Mouse (Mus musculus) layer of hippocampus, adult 8-10 months (tissue): ENCODE results near the gene BC025920. TPM values are rescaled to one million over a fixed set of nuclear protein-coding genes. Genes with fewer than 3 reads are reported as not detected.

Source experiments
- DNase-seq, 2 experiments: peaks; one replicate each; pipeline ENCODE4 v3.0.0; 2022; ENCODE audit warnings: low spot score in 2 of 2
- total RNA-seq, 4 experiments: library from RNA; stranded (reverse); gene quantifications; 2 replicates each; pipeline ENCODE4 v1.2.4; 2022

BC025920 gene
- total RNA-seq, 4 experiments from 2014 or later = 3.3 to 3.9 (median 3.7) TPM

DNA sequence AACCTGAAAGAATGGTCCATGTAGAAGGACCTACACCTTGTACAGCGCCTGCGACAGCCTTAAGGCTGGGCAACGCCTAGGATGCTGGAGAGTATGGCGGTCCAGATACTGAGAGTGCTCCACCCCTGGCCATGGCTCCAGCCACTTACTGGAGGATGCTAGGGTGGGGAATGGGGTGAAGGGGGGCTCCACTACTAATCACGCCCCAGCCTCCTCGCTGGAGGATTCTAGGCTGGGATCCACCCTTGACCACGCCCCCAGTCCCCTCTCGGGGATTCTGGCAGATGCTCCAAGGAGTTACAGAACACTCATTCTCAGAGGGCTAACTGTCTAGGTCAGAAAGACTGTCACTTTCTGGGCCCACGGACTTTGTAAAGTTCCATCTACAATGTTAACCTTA, 33.1 kb upstream of the BC025920 start:
- no peak for DNase-seq

- DNase-seq = no peak
These were observed 31.7 kb upstream of the BC025920 start, which contains the start of gene Tle2 for GRCm38 (mm10) chr10:81574081-81575056. Gene Tle2 (plus strand): TSS chr10:81574561.

- DNase-seq = no peak
These were observed 30.9 kb upstream of the BC025920 start for GRCm38 (mm10) chr10:81575208-81575631.

DNA sequence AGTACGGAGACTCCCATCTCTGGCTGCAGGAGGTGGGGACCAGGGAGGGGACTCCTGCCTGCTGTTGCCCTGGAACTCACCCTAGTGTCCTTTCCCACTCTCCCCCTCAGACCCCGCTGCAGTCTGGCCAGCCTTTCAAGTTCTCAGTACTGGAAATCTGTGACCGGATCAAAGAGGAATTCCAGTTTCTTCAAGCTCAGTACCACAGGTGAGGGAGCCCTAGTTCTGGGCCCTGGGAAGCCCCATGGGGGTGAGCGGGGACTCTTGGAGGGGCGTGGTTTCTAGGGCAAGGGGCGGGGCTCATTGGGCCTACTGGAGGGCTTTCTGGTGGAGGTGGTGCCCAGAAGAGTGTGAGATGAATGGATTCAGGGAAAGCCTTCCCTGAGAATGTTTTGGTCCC, 30.4 kb upstream of the BC025920 start:
- DNase-seq = no peak

DNA sequence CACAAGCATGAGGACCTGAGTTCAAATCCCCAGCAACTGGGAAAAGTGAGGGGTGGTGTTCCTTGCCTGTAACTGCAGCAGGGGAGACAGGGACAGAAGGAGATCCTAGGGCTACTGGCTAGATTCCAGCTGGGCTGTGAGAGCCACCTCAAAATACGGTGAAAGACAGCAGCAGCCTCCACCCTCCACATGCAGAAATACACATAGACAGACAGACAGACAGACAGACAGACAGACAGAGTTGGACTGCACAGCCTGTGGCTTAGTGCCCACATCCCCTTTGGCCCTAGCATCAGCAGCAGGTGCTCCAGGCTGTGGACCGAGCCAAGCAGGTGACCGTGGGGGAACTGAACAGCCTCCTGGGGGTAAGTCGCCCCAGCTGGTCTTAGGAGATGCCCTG, 26.1 kb upstream of the BC025920 start:
- DNase-seq = no peak

GRCm38 (mm10) chr10:81580441-81581070, 25.5 kb upstream of the BC025920 start:
- DNase-seq = no peak

DNA sequence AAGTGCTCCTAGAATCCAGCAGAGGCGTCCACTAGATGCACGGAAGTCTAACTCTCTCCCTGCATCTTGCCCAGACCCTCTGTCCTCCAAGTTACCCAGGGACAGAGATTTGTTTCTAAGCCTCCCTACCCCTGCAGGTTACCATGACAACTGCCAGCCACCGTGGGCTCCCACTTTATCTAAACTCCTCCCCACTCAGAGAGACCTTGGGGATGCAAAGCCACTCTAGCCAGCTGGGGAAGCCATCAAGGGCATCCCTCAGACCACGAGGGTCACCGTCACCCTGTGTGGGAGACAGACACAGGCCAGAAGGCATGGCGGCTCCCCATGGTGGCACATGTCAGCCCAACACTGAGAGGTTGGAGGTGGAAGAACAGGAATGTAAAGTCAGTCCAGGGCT, 22.7 kb upstream of the BC025920 start:
- DNase-seq = no peak

DNA sequence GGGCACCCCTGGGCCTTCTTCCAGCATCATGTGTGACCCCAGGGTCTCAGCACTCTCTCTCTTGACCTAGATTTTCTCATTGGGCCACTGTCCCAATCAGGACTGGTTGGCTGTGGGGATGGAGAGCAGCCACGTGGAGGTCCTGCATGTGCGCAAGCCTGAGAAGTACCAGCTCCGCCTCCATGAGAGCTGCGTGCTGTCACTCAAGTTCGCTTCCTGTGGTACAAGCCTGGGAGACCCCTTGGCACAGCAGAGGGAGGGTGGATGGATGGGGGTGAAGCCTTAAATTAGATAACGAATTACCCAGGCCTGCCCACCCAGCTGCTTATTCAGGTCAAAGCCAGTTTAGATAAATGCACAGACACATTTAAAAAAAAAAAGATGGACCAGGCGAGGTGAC, 17.3 kb upstream of the BC025920 start:
- no peak for DNase-seq

DNA sequence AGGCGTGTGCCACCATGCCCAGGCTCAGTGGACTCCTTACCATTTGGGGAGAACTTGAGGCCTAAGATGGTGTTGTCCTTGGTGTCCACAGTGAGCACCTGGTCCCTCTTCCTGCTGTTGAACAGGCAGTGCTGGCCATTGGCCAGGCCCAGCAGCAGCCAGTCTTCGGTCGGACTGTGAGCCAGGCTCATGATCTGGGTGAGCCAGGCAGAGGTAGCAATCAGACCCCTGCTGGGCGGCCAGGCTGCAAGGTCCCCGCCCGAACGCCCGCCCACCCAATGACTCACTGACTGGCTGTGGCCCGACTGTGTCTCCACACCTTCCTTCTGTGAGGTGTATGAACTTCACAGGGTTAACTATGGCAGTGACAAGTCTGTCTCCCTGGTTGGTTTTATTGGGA, 14.2 kb upstream of the BC025920 start:
- DNase-seq = no peak

DNA sequence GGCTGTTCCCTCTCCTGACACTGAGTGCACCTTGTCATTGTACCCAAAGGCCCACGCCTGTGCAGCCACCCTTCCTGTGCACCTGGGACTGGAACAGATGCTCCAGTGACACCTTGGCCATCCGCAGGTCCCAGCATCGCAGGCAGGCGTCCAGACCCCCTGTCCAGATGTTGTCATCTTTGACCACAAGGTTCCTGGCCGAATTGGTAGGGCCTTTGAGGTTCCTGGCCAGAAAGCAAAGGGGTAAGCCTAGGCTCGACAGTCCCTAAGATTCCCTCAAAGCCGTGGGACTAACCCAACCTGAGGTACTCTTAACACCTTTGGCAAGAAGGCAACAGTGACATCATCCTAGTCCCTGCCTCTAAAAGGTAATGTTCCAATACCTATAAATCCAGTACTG, 13.4 kb upstream of the BC025920 start:
- no peak for DNase-seq

DNA sequence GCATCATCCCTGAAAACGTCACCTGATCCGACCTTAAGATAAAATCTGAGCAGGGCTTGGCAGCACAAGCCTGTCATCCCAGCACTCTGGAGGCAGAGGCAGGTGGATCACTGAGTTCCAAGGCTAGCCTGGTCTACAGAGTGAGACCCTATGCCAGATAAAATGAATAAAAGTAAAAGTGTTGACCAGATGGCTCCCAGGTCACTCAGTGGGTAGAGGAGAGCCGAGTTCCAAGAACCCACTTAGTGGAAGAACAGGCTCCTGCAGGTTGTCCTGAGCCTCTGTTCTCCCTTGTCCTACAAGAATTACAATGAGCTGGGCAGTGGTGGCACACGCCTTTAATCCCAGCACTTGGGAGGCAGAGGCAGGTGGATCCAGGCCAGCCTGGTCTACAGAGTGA, 12.8 kb upstream of the BC025920 start:
- DNase-seq = no peak

- no peak for DNase-seq
These were observed 12.1 kb upstream of the BC025920 start for GRCm38 (mm10) chr10:81593935-81594334.

DNA sequence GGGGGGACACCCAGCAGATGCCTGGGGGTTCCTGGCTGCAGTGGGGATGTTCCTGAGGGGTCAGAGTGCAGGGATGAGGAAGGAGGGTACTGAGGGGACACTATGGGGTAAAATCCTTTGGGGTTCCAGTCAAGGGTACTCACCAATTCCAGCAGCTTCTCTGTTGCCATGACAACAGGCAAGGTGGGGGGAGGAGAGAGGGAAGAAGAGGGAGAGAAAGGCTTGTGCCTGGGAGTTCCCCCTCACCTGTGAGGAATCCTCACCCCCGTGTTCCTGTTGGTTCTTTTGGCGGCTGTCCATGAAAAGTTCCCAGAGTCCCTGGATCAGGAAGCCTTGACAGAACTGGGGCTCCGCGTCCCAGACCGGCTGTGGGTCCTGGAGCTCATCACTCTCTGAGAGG, 10.5 kb upstream of the BC025920 start:
- no peak for DNase-seq

DNA sequence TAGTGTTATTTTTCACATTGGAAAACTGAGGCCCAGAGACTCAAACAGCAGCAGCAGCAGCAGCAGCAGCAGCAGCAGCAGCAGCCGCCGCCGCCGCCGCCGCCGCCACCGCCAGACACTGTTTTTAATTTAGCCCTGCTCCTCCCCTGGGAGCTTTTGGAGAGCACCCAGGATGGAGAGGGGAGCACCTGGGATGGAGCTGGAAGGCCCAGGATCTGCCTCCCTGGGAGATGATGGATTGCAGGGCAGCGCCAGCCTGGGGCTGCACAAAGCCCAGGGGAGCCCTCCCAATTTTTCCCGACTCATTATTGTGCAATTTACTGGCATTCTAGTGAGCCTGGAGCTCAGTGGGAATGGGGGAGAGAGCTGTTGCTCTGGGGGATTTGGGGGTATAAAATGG, 9.5 kb upstream of the BC025920 start:
- DNase-seq = no peak

GRCm38 (mm10) chr10:81597137-81597950, 8.7 kb upstream of the BC025920 start:
- DNase-seq = no peak

DNA sequence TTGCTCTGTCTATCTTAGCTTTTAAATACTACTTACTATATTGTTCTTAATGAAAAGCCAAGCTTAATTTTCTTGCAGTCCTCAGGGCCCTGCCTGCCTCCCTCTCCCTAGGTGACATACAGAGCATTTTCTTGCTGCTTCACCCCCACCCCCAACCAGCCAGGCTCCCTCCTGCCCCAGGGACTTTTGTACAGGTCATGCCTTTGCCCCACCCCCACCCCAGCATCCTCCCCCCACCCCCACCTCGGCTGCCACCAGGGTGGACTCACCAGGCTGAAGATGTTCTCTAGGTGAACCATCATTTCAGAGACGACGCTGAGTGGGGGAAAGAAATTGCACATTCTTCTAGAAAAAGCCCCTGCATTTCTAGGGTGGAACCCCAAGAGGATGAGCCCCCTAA, 7.7 kb upstream of the BC025920 start:
- no peak for DNase-seq

DNA sequence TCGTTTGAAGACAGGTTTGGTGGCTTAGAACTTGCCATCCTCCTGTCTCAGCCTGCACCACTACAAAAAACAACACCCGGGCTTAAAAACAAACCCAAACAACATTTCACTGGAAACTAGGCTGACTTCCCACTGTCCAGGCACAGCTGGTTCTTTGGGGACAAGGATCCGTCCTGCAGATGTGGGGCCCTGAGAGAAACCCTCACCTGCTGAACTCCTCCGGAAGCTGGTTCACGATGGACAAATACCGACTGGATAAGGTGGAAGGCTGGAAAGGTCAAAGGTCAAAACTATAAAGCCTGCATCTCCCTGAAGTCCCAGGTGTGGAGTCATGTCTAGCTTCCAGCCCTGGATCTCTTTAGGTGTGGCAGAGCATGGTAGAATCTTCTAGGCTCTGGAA, 7.2 kb upstream of the BC025920 start:
- DNase-seq = no peak

- no peak for DNase-seq
These were observed 6.4 kb upstream of the BC025920 start for GRCm38 (mm10) chr10:81599630-81600029.

- DNase-seq = no peak
These were observed 6.0 kb upstream of the BC025920 start for GRCm38 (mm10) chr10:81600096-81600495.

- DNase-seq = peak; percentile 94
These were observed 5.3 kb upstream of the BC025920 start, which contains the start of gene Tle6 for GRCm38 (mm10) chr10:81600738-81601203. Gene Tle6 (minus strand): TSS chr10:81601073.

DNA sequence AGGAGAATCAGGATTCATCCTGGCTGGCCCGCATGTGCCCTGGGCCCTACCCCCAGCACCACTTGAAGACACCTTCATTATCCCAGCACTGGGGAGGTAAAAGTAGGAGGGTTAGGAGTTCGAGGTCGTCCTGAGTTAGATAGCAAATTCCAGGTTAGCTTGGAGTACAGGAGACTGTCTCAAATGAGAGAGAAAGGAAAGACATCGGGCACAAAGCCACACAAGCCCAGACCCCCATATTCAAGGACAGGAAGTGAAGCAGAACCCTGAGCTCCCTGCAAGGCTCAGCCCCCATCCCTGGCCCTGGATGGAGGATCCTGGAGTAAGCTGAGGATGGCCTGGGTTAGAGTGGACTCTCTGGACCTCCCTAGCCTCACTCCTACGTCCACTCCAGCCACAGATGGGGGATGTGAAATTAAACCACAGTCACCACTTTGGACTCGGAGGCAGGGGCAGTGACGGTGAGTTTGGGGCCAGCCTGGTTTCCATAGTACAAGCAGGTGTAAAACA, 4.6 kb upstream of the BC025920 start:
- no peak for DNase-seq
